Mouse (Mus musculus) limb, embryonic 13.5 days (tissue): ENCODE measurements around the gene Smc1b. TPM values are rescaled to one million over a fixed set of nuclear protein-coding genes. Genes with fewer than 3 reads are reported as not detected.

Experiments used
- ATAC-seq: fragments of 200-750 bp; cut with Nextera tagmentation; 2 replicates; pipeline ENCODE4 v1.8.0; 2017; ENCODE audit warnings: low read depth, moderate number of reproducible peaks, moderate TSS enrichment; ENCODE audit not compliant: low FRiP score
- H3K27ac ChIP-seq: fragments of 300-500 bp; sonication (generic); 2 replicates; pipeline ENCODE4 v1.5.1; 2015; ENCODE audit warnings: inconsistent platforms, mild to moderate bottlenecking, moderate library complexity
- H3K27me3 ChIP-seq: fragments of 300-500 bp; sonication (generic); 2 replicates; pipeline ENCODE4 v1.6.1; 2015; ENCODE audit warnings: mild to moderate bottlenecking, inconsistent platforms
- H3K36me3 ChIP-seq: fragments of 300-500 bp; sonication (generic); 2 replicates; pipeline ENCODE4 v1.6.1; 2015; ENCODE audit warnings: inconsistent platforms, mild to moderate bottlenecking, moderate library complexity
- H3K4me1 ChIP-seq: fragments of 300-500 bp; sonication (generic); 2 replicates; pipeline ENCODE4 v1.6.1; 2015; ENCODE audit warnings: inconsistent platforms
- H3K4me2 ChIP-seq: fragments of 300-500 bp; sonication (generic); replicated peaks from 2 replicates; pipeline ENCODE4 v1.6.1; 2015; ENCODE audit warnings: inconsistent platforms, mild to moderate bottlenecking, moderate library complexity
- H3K4me3 ChIP-seq: fragments of 300-500 bp; sonication (generic); 2 replicates; pipeline ENCODE4 v1.5.1; 2015; ENCODE audit warnings: moderate library complexity, mild to moderate bottlenecking, inconsistent platforms
- H3K9ac ChIP-seq: fragments of 300-500 bp; sonication (generic); 2 replicates; pipeline ENCODE4 v1.6.1; 2015; ENCODE audit warnings: mild to moderate bottlenecking, inconsistent platforms
- H3K9me3 ChIP-seq: fragments of 300-500 bp; sonication (generic); 2 replicates; pipeline ENCODE4 v1.6.1; 2016; ENCODE audit warnings: inconsistent platforms
- WGBS: fragments of 180-500 bp; shearing (Covaris S2); methylation state at CpG from one replicate; pipeline ENCODE4 v1.1.7; 2015; 5-methylcytosine and 5-hydroxymethylcytosine counted together
- polyA plus RNA-seq: library from polyadenylated mRNA; unstranded; fragments of >200 nt; fragmentation: Nextera tagmentation; extraction: Ambion mirVana; gene quantifications from 2 replicates; pipeline ENCODE4 v1.2.1, GENCODE M21; 2015

Gene Smc1b
- polyA plus RNA-seq, 1 experiment from 2014 or later = 0.18 TPM

DNA sequence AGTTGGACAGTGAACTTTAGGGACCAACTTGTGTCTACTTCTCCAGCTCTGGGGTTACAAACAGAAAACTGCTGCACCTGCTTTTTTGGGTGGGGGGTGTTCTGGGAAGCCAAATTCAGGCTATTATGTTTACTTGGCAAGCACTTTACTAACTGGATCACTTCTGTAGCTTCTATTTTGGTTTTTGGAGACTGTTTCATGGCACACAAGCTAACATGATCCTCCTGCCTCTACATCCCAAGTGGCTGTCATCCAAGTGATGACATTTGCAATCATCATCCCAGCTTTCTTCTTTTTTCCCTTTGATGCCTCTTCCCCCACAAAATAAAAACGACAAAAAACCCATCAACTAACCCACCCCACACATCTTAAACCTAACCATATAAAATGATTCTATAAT, 46.1 kb downstream of the Smc1b start:
- H3K27ac ChIP-seq = no peak overlapping the region
- no peak for ATAC-seq
- H3K9me3 ChIP-seq = no peaks in the 10 kb centered on the region
- H3K27me3 ChIP-seq = no peaks in the 10 kb centered on the region
- WGBS = 52% methylated on average over 1 of the region's 1 CpGs
- H3K36me3 ChIP-seq = no peaks in the 10 kb centered on the region
- H3K4me2 ChIP-seq = no peak overlapping the region
- no peaks in the 10 kb centered on the region for H3K4me1 ChIP-seq
- H3K4me3 ChIP-seq = no peak overlapping the region
- no peak overlapping the region for H3K9ac ChIP-seq

DNA sequence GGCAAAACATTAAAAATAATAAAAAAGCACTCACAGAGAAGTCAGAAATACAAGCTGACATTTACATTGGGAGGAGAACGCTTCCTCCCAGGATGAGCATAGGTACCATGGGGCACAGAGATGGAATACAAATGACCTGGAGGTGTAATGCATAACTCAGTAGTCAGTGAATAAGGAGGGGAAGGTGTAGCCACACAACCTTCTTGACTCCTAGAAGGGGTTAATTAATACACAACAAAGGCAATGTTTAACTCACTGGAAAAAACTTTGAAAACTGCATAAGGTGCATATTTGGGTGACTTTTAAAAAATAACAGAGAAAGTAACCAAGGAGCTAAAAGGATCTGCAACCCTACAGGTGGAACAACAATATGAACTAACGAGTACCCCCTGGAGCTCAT, 59.1 kb downstream of the Smc1b start:
- Histone ChIP-seq H3K9ac (no peak overlapping the region), H3K36me3 (no peaks in the 10 kb centered on the region), H3K27me3 (no peaks in the 10 kb centered on the region), H3K9me3 (no peaks in the 10 kb centered on the region), H3K4me3 (no peak overlapping the region), H3K27ac (no peak overlapping the region), H3K4me2 (no peak overlapping the region), H3K4me1 (no peaks in the 10 kb centered on the region)
- 79% methylated on average over 2 of the region's 2 CpGs for WGBS
- ATAC-seq = no peak

DNA sequence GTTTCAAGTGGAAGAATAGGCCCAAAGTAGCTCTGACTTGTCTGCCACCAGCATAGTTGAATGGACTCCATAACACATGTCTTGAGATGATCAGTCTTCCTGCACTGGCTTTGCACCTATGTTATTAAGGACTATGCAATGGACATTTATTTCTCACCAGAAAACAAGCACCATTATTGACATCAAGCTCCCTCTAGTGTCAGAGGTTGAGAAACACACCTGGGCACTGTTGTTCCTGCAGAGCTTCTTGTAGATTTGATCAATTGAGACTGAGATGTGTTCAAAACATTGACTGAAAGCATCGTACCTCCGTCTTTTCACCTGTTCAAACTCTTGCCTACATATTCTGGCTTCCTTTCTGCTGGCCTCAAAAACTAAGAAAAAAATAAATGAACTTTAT, 61.2 kb downstream of the Smc1b start:
- no peak overlapping the region for H3K4me3 ChIP-seq
- no peaks in the 10 kb centered on the region for H3K27me3 ChIP-seq
- no peaks in the 10 kb centered on the region for H3K4me1 ChIP-seq
- H3K9me3 ChIP-seq = no peaks in the 10 kb centered on the region
- no peak overlapping the region for H3K4me2 ChIP-seq
- no peaks in the 10 kb centered on the region for H3K36me3 ChIP-seq
- H3K9ac ChIP-seq = no peak overlapping the region
- no peak for ATAC-seq
- H3K27ac ChIP-seq = no peak overlapping the region
- 32% methylated on average over 2 of the region's 2 CpGs for WGBS

DNA sequence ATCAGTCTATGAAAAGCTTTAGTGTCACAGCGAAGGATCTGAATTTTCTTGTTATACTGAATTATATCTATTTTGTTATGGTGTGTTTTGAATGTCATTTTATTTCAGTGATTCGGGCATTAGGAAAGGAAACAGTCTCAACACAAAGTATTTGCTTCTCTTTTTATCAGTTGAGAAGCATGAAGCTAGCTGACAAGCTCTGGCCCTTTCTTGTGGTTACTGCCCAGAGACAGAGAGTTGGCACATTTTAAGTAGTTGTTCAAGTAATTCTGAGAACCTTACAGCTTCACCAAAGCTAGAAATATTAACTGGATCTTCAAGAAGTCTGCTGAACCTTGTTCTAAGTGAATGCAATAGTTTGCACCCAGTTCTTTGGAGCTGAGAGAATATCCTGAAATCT, 68.3 kb downstream of the Smc1b start:
- WGBS = 94% methylated on average over 2 of the region's 2 CpGs
- no peak overlapping the region for H3K27ac ChIP-seq
- no peak for ATAC-seq

DNA sequence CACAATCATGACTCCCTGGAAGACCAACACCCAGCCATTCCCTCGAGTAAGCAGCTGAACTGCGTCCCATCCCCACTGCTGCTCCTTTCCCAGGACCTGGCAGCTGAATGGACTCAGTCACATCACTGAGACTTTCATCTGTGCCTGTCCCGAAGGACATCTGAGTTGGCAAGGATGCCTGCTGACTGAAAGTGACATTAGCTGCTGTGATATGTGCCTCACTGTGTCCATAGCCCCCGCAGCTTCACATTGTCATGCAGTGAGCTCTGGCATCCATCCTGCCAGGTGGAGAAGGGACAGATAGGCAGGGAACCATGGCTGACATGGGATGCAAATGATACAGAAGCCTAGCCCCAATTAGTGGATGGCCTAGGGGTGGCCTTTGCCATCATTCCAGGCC, 76.6 kb downstream of the Smc1b start:
- H3K4me3 ChIP-seq = no peak overlapping the region
- 89% methylated on average over 4 of the region's 4 CpGs for whole genome bisulfite sequencing
- no peaks in the 10 kb centered on the region for H3K4me1 ChIP-seq
- no peak overlapping the region for H3K4me2 ChIP-seq
- H3K27me3 ChIP-seq = no peaks in the 10 kb centered on the region
- H3K9me3 ChIP-seq = no peaks in the 10 kb centered on the region
- no peak overlapping the region for H3K27ac ChIP-seq
- peaks cover 83% of the 10 kb centered on the region for H3K36me3 ChIP-seq
- ATAC-seq = no peak
- H3K9ac ChIP-seq = no peak overlapping the region

More for the DNA sequence above, 68.3 kb downstream of the Smc1b start:
- no peak overlapping the region for H3K9ac ChIP-seq
- H3K9me3 ChIP-seq = no peaks in the 10 kb centered on the region
- H3K4me2 ChIP-seq = no peak overlapping the region
- peaks cover 38% of the 10 kb centered on the region for H3K36me3 ChIP-seq
- H3K4me1 ChIP-seq = no peaks in the 10 kb centered on the region
- no peaks in the 10 kb centered on the region for H3K27me3 ChIP-seq
- H3K4me3 ChIP-seq = no peak overlapping the region

DNA sequence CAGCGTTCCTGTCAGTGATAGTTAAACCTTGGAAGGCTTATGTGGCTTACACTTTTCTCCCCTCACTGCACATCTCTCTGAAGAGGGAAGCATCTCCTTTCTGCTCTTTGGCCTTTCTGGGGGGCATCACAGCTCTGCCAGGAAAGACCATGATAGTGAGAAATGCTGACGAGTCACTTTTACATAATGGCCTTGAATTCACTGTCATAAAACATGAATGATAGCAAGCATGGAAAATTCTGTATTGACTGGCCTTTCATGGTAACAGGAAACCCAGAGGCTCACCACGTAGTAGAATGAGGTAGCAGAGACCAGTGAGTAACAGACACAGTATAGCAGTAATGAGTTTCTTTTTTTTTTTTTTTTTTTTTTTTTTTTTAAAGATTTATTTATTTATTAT, 77.7 kb downstream of the Smc1b start:
- no peaks in the 10 kb centered on the region for H3K27me3 ChIP-seq
- no peaks in the 10 kb centered on the region for H3K9me3 ChIP-seq
- H3K9ac ChIP-seq = no peak overlapping the region
- no peaks in the 10 kb centered on the region for H3K4me1 ChIP-seq
- peaks cover 89% of the 10 kb centered on the region for H3K36me3 ChIP-seq
- no peak overlapping the region for H3K4me2 ChIP-seq
- H3K4me3 ChIP-seq = no peak overlapping the region
- WGBS = 93% methylated on average over 3 of the region's 3 CpGs
- no peak overlapping the region for H3K27ac ChIP-seq
- no peak for ATAC-seq

DNA sequence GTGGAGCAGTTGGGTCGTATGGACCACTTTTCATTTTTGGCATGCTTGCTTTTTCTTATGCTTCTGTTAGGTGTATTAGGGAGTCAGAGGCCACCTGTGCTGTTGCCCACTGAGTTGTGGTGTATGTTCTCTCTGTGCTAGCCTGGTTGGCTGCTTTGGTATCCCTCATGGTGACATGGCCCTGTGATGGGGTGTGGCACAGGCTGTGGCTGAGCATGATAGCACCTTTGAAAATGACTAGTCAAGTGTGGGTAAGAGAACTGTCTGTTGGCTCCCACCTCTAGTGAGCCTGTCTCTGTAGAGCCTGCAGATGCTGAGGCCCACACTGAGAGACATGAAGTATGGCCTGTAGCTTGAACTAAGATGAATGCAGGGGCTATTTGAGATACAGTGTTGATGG, 82.0 kb downstream of the Smc1b start:
- no peak for ATAC-seq
- no peak overlapping the region for H3K27ac ChIP-seq
- 83% methylated on average over 1 of the region's 1 CpGs for whole genome bisulfite sequencing
- no peaks in the 10 kb centered on the region for H3K9me3 ChIP-seq
- H3K4me1 ChIP-seq = peaks cover 10% of the 10 kb centered on the region; the same call in 1 of the 2 replicates
- H3K27me3 ChIP-seq = no peaks in the 10 kb centered on the region
- H3K36me3 ChIP-seq = peaks cover 93% of the 10 kb centered on the region
- H3K4me3 ChIP-seq = no peak overlapping the region
- no peak overlapping the region for H3K9ac ChIP-seq
- no peak overlapping the region for H3K4me2 ChIP-seq

DNA sequence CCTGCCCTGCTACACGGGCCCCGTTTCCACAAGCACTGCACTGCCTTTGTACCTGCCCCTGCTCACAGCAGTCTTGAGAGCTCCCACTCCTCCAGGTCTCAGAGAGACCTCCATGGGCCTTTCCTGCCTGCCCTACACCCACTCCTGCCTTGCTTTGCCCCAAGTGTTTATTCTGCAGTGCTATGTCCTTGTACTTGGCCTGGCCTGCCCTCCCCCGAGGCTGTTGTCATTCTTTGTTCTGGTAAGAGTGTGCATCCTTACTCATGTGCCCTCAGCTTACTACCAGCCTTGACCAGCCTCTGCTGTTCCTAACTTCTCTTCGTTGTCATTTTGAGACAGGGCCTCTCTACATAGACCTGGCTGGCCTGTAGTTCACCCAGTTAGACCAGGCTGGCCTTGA, 83.9 kb downstream of the Smc1b start:
- Histone ChIP-seq H3K9ac (no peak overlapping the region), H3K36me3 (peaks cover 79% of the 10 kb centered on the region), H3K4me1 (peaks cover 29% of the 10 kb centered on the region), H3K27me3 (no peaks in the 10 kb centered on the region), H3K4me3 (no peak overlapping the region), H3K9me3 (no peaks in the 10 kb centered on the region), H3K27ac (no peak overlapping the region), H3K4me2 (no peak overlapping the region)
- WGBS = 88% methylated on average over 4 of the region's 4 CpGs
- ATAC-seq = no peak

DNA sequence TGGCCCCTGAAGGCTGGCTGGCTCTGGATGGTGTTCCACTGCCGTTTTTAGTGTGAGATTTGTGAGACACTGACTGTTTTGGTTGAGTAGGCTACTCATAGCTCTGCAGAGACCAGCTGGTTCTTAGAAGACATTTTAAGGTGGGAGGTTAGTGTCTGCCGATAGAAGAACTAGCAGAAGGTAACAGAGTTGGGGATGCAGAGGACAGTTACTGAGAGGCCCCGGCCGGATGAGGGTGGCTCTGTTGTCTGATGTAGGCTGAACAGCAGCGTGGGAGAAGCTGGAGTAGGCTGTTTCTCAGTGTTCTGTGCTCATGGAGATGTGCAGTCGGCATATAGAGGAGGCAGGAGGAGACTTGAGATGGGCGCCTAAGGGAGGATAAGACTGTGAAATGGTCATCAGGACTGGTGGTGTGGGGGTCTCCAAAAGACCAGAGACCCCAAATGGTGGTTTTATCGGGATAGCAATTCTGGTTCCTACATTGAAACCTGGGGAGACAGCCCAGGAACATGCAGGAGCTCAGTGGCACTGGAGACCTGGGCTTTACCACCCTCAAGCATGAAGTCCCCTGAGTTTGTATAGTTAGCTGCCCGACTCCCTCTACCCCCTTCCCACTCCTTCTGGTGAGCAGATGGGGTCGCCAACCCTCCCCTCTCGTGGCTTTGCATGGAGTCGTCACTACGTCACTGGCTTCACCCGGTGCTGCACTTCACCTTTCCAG, 85.4 kb downstream of the Smc1b start:
- Histone ChIP-seq H3K4me2 (no peak overlapping the region), H3K27ac (no peak overlapping the region), H3K4me1 (peaks cover 44% of the 10 kb centered on the region), H3K9ac (no peak overlapping the region), H3K9me3 (no peaks in the 10 kb centered on the region), H3K27me3 (no peaks in the 10 kb centered on the region), H3K36me3 (peaks cover 65% of the 10 kb centered on the region), H3K4me3 (no peak overlapping the region)
- no peak for ATAC-seq
- WGBS = 86% methylated on average over 14 of the region's 14 CpGs

DNA sequence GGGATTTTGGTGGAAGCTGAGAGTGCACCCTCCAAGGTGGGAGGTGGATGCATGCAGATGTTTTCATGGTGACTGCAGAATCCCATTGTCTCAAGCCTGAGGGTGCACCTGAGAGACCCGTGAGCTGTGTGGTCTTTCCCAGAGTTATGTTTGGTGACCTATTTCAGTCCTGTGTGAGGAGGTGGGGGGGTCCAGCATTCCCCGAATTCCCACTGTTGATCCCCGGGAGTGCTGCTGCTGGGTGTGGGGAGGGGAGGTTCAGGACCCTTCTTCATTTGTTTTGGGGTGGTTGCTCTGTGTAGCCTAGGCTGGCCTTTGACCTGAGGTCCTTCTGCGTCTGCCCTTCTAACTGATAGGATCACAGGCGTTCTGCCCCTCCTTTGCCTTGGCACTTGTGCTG, 88.0 kb downstream of the Smc1b start:
- Histone ChIP-seq H3K4me1 (peaks cover 59% of the 10 kb centered on the region), H3K27ac (peak overlapping the region; percentile 86; the same call in 1 of the 2 replicates), H3K9me3 (no peaks in the 10 kb centered on the region), H3K4me3 (no peak overlapping the region), H3K9ac (no peak overlapping the region; the same call in 1 of the 2 replicates), H3K27me3 (no peaks in the 10 kb centered on the region), H3K4me2 (peak overlapping the region; percentile 52), H3K36me3 (peaks cover 38% of the 10 kb centered on the region)
- WGBS = 87% methylated on average over 5 of the region's 5 CpGs
- no peak for ATAC-seq

DNA sequence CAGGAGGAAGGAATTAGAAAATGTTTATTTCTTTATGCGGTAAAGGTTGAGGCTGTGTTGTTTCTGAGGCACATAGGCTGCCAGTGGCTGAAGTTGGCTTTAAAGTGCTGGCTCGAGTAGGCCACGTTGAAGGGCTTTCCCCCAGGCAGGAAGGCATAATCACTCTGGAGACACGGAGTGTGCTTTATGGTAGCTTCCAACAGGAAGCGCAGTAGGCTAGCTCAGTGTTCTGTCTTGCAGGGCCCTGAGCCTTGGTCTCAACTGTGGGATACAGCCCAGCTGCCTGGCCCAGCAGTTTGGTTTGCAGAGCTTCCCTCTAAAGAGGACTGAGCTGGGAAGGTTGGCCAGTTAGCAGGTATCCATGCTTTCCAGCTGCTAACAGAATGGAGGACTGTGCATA, 88.6 kb downstream of the Smc1b start:
- Histone ChIP-seq H3K4me3 (peak overlapping the region; percentile 16), H3K27ac (peak overlapping the region; percentile 86), H3K4me1 (peaks cover 66% of the 10 kb centered on the region), H3K9me3 (no peaks in the 10 kb centered on the region), H3K9ac (peak overlapping the region; percentile 37; the same call in 1 of the 2 replicates), H3K36me3 (peaks cover 32% of the 10 kb centered on the region), H3K27me3 (no peaks in the 10 kb centered on the region), H3K4me2 (peak overlapping the region; percentile 52)
- 40% methylated on average over 5 of the region's 5 CpGs for WGBS
- ATAC-seq = no peak

DNA sequence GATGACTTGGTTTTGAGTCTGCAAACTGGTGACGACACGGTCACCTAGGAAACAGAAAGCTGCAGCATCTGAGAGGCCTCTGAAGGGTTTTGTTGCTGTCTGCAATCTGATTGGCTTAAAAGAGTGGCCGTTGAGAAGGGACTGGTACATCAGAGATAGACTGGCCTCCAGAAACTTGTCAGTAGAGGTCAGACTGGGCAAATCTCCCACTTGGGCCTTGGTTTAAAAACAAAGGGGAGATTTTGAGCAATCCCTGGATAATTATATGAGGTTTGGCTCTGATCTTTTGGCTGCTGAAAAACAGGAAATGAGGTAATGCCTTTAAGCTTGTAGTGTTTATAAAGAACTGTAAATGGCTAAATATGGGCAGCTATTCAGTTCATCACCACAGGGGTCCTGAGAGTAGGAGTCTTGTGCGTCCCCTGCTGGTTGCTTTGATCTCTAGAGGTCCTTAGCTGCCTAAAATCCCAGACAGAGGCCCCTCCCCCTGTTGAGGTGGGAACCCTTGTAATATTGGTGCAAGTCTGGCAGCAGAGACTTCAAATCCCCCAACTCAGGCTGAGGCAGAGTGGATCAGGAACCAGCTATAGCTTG, 89.3 kb downstream of the Smc1b start:
- peak; percentile 80 for ATAC-seq
- peak overlapping the region; percentile 52 for H3K4me2 ChIP-seq
- peaks cover 72% of the 10 kb centered on the region for H3K4me1 ChIP-seq
- WGBS = 10% methylated on average over 4 of the region's 4 CpGs
- peaks cover 25% of the 10 kb centered on the region for H3K36me3 ChIP-seq
- H3K27me3 ChIP-seq = no peaks in the 10 kb centered on the region
- no peak overlapping the region for H3K4me3 ChIP-seq
- H3K27ac ChIP-seq = peak overlapping the region; percentile 86
- peak overlapping the region; percentile 37; the same call in 1 of the 2 replicates for H3K9ac ChIP-seq
- no peaks in the 10 kb centered on the region for H3K9me3 ChIP-seq
